Mouse (Mus musculus) gastrocnemius, postnatal 10 days (tissue): ENCODE data around the gene Cd36. TPM values are rescaled to one million over a fixed set of nuclear protein-coding genes. Genes with fewer than 3 reads are reported as not detected.

Experiments
- DNase-seq: peaks from one replicate; pipeline ENCODE4 v3.0.0; 2021; ENCODE audit warnings: mixed read lengths
- total RNA-seq, 2 experiments: library from RNA; stranded (reverse); gene quantifications; 2 replicates each; pipeline ENCODE4 v1.2.3; 2021

Gene Cd36
- total RNA-seq, 2 experiments from 2014 or later, result 305 to 344 TPM

DNA sequence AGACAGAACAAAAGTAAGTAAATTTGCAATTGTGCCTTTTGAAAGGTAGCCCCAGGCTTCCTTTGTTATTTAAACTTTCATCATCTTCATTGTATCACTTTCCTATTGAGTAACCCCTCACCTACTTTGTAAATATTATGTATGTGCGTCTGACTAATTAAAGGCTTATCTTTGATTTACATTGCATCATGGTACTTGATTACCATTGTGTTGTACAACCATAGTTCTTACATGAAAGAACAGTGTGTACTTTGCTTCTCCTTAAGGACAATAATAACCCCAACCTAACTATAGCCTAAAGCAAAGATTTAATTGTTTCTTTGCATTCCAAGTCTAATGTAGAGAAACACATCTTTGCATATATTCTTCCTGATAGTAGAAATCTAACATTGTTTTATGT is 78.3 kb downstream of the Cd36 start:
- no peak for DNase-seq

GRCm38 (mm10) chr5:17806774-17807377 is 81.7 kb downstream of the Cd36 start:
- DNase-seq, result no peak

DNA sequence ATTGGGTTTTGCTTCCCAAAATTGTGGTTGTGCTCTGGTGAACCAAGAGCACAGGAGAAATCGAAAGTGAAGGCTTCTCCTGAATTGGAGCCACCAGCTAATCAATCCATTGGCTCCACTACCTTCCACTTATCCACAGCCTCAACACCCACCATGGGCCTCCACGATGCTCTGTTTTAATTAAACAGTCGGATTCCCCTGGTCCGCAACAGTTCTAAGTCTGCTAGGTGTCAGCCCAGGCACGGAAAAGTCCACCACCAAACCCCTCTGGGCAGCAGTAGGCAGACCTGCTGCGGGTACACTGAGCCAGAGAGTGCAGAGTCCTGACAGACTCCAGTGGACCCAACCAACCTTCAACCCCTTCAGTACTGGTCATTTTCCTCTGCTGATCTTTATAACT is 112.0 kb downstream of the Cd36 start:
- DNase-seq, result peak; percentile 55

DNA sequence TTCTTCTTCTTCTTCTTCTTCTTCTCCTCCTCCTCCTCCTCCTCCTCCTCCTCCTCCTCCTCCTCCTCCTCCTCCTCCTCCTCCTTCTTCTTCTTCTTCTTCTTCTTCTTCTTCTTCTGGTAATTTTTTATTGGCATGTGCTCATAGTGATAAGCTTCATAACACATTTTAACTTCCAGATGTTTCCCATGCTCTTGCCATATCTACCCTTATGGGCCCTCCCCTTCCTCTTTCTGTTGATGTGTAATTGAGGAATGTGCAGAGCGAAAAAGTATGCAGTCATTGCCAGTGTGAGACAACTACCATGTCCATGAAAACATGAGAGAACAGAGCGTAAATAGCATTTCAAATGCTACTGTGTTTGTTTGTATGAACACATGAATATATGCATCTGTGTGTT is 118.3 kb downstream of the Cd36 start:
- DNase-seq, result no peak

DNA sequence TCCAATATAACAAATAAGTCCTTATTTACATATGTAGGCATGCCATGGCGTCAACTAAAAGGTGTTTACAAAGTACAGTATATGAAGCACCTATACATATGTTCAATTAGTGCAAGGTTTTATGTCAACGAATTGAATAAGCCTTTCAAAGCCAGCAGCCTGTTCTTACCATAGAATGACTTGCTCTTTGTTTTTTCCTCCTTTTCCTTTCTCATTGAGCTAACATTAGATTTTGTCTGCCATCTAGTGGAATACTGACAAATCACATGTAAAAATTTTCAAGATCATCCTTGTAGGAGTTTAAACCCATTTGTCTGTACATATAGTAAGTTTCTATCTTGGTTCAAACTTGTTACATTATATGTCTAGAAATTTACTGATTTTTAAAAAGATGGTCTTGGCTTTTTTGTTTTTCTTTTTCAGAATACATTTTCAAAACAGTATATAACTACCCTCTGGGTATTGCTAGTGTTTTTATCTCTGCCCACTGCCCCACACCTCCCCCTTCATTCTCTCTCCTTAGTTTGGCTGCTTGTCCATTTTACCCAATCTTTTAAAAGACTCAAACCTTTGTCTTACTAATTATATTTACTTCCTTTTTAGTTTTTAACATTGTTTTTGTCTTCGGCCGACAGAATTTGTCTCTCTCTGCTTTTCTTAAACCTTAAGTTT is 122.5 kb downstream of the Cd36 start:
- DNase-seq, result no peak

DNA sequence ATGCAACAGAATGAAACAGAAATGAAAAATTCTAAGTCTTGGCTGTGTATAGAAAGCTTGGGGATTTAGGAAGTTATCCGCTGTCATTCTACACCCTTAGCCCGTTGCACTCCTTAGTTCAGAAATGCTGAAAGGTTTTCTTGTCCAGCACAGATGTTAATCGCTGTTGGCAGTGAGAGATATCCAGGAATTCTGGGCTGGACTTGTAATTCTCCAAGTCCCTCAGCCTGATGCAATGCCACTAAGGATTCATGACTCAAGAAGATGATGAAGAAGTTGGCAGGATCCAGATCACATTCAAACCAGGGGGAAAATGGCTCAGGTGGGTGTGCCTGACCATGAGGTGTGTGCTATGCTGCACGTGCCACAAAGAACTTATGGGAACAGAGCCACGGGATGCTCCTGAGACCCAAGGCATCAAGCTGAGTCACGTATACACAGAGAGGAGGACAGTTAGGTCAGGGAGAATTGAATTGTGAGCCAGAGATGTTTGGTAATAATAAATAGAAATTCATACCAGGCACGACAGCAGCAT is 135.1 kb downstream of the Cd36 start:
- no peak for DNase-seq

DNA sequence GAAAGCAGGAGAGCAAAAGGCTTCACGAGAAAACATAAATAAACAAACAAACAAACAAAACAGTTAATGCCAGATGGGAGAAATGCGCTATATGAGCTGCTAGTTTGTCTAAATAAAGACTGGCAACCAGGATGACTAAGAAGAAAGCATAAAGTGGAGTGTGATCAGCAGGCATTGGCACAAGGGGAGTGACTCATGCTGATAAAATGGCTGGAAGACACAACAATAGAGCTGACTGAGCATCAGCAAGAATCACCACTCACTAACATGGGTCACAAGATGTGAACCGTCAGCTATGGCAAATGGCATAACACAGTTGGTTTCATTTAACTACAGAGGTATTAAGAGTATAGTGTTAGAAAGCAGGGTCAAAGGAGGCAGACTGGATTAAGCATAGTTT is 140.3 kb downstream of the Cd36 start:
- no peak for DNase-seq

- DNase-seq, result no peak
These were observed 141.5 kb downstream of the Cd36 start for GRCm38 (mm10) chr5:17747143-17747542.

DNA sequence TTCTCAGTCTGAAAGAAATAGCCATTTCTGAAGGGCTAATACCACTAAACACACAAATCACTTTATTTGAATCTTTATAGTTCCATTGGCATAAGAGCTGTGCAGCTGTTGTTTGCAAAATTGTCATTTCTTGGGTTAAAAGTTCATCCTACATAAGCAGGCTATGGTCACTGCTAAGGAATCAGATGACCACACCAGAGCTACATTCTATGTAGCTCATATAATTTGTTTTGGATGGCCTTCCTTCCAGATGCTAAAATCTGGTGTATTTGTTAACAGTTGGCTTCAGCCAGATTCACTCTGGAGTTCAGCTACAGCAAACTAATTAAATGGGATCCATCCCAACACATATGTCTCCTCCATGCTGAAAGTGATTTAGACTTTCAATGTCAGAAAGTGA is 142.1 kb downstream of the Cd36 start:
- no peak for DNase-seq

GRCm38 (mm10) chr5:17739805-17740204 is 148.8 kb downstream of the Cd36 start:
- no peak for DNase-seq

Other genes with a start within 250 kb of the Cd36 start
- gene Gnat3, start 73.7 kb upstream of the Cd36 start, total RNA-seq, result under 1 TPM in 1 of 2 experiments, not detected in 1; 0.16 TPM